In genomic region chr3:137275444-137275843, GRCm38 (mm10) we compare ENCODE assay signal across 13 mouse cellular contexts.
DNase-seq lines count a peak whose midpoint lies in the region; ATAC-seq and TF ChIP-seq lines count a peak whose summit lies in the region.
"Had no signal": no experiment of that assay in that cellular context is flagged by ENCODE, and none has a peak within 500 bp of the region (broad histone marks: within the 10 kb centered on the region; RNA-seq: fewer than 3 reads in every experiment).

No protein-coding gene starts in this region.

- no peak for ATAC-seq in heart, embryonic 13.5 days (ENCODE audit: extremely low read depth, insufficient number of reproducible peaks, low FRiP score, low TSS enrichment)
- no peak for ATAC-seq in heart, embryonic 11.5 days (replicated peaks; ENCODE audit: insufficient number of reproducible peaks, low FRiP score, low TSS enrichment)
- ATAC-seq in liver, postnatal 0 days, result no peak
- no peak for ATAC-seq in liver, embryonic 11.5 days (replicated peaks; ENCODE audit: low FRiP score)
- ATAC-seq: CD4-positive, CD25-positive, alpha-beta regulatory T cell, adult 4 months; forebrain, postnatal 0 days; inflammation-experienced regulatory T-cells, adult 6 months had no signal

- 62% methylated on average over 8 of the region's 8 CpGs for WGBS in heart, embryonic 13.5 days
- 63% methylated on average over 8 of the region's 8 CpGs for WGBS in heart, embryonic 11.5 days (ENCODE audit: insufficient replicate concordance)
- 57% methylated on average over 8 of the region's 8 CpGs for WGBS in liver, postnatal 0 days (ENCODE audit: insufficient replicate concordance)
- WGBS in liver, embryonic 11.5 days, result 66% methylated on average over 8 of the region's 8 CpGs

- no peaks in the 10 kb centered on the region for H3K36me3 ChIP-seq in heart, embryonic 13.5 days
- H3K36me3 ChIP-seq in heart, embryonic 11.5 days (ENCODE audit: control insufficient read depth, insufficient read depth, low read length), result no peaks in the 10 kb centered on the region
- H3K36me3 ChIP-seq in liver, postnatal 0 days (replicated peaks; ENCODE audit: insufficient read depth, low read length), result no peaks in the 10 kb centered on the region
- H3K36me3 ChIP-seq in liver, embryonic 11.5 days (ENCODE audit: control insufficient read depth, insufficient read depth, low read length), result no peaks in the 10 kb centered on the region

- TF ChIP-seq CTCF in liver, postnatal 0 days (IDR thresholded peaks at IDR 0.05; ENCODE audit: low read depth), result no peak

- no peaks in the 10 kb centered on the region for H3K4me1 ChIP-seq in heart, embryonic 13.5 days
- H3K4me1 ChIP-seq in heart, embryonic 11.5 days (ENCODE audit: control insufficient read depth, insufficient read depth, low read length), result no peaks in the 10 kb centered on the region
- H3K4me1 ChIP-seq in liver, postnatal 0 days (ENCODE audit: insufficient read depth), result no peaks in the 10 kb centered on the region
- H3K4me1 ChIP-seq in liver, embryonic 11.5 days (replicated peaks; ENCODE audit: control insufficient read depth, insufficient read depth, low read length), result no peaks in the 10 kb centered on the region

- H3K27ac ChIP-seq in heart, embryonic 13.5 days (replicated peaks), result no peak overlapping the region
- H3K27ac ChIP-seq in heart, embryonic 11.5 days (ENCODE audit: low read depth, low read length), result no peak overlapping the region
- no peak overlapping the region for H3K27ac ChIP-seq in liver, postnatal 0 days (ENCODE audit: low read depth)
- no peak overlapping the region for H3K27ac ChIP-seq in liver, embryonic 11.5 days (ENCODE audit: low read depth, low read length)

- no peak for TF ChIP-seq EP300 in liver, postnatal 0 days (IDR thresholded peaks at IDR 0.05; ENCODE audit: low read depth)

- no peak overlapping the region for H3K4me3 ChIP-seq in heart, embryonic 13.5 days
- no peak overlapping the region for H3K4me3 ChIP-seq in heart, embryonic 11.5 days (ENCODE audit: low read depth, low read length)
- no peak overlapping the region for H3K4me3 ChIP-seq in liver, postnatal 0 days (ENCODE audit: low read depth, low read length)
- H3K4me3 ChIP-seq in liver, embryonic 11.5 days (ENCODE audit: low read depth, low read length), result no peak overlapping the region

- no peak for DNase-seq in liver, postnatal 0 days
- no peak for DNase-seq in liver, embryonic 11.5 days (ENCODE audit: low spot score)
- DNase-seq in kidney, postnatal 36 days, result peak; percentile 33 to 43
- DNase-seq in lung, postnatal 4 days, result peak; percentile 25 to 42
- no peak for DNase-seq in neural tube, embryonic 10.5 days (ENCODE audit: extremely low spot score, low spot score)
- DNase-seq in c-Kit-positive CD71-positive TER-119-positive erythroid progenitor cells, embryonic 14.5 days (ENCODE audit: low spot score), result no peak
- DNase-seq: cerebellum, adult 18-20 months; forebrain, postnatal 0 days; spleen, adult 18-20 months had no signal

- H3K4me2 ChIP-seq in heart, embryonic 13.5 days, result peak overlapping the region; percentile 18
- no peak overlapping the region for H3K4me2 ChIP-seq in heart, embryonic 11.5 days
- H3K4me2 ChIP-seq in liver, postnatal 0 days (ENCODE audit: low read depth, low read length), result 0 out of 2 replicates have a peak overlapping the region, but pooled peaks have one; percentile 20
- H3K4me2 ChIP-seq in liver, embryonic 11.5 days, result no peak overlapping the region

- no peaks in the 10 kb centered on the region for H3K9me3 ChIP-seq in heart, embryonic 13.5 days
- no peaks in the 10 kb centered on the region for H3K9me3 ChIP-seq in heart, embryonic 11.5 days (replicated peaks; ENCODE audit: control insufficient read depth, low read length)
- H3K9me3 ChIP-seq in liver, postnatal 0 days (ENCODE audit: low read length), result no peaks in the 10 kb centered on the region
- H3K9me3 ChIP-seq in liver, embryonic 11.5 days (ENCODE audit: control insufficient read depth, low read length), result no peaks in the 10 kb centered on the region

- H3K9ac ChIP-seq in heart, embryonic 13.5 days, result no peak overlapping the region
- H3K9ac ChIP-seq in heart, embryonic 11.5 days (ENCODE audit: low read depth, low read length), result no peak overlapping the region
- no peak overlapping the region for H3K9ac ChIP-seq in liver, postnatal 0 days (replicated peaks)
- no peak overlapping the region for H3K9ac ChIP-seq in liver, embryonic 11.5 days (ENCODE audit: low read depth, low read length)
- H3K9ac ChIP-seq: forebrain, postnatal 0 days had no signal

- H3K27me3 ChIP-seq in heart, embryonic 13.5 days (replicated peaks), result no peaks in the 10 kb centered on the region
- no peaks in the 10 kb centered on the region for H3K27me3 ChIP-seq in heart, embryonic 11.5 days (ENCODE audit: control insufficient read depth, insufficient read depth, low read length)
- no peaks in the 10 kb centered on the region for H3K27me3 ChIP-seq in liver, postnatal 0 days (ENCODE audit: insufficient read depth, low read length)
- H3K27me3 ChIP-seq in liver, embryonic 11.5 days (replicated peaks; ENCODE audit: control insufficient read depth, insufficient read depth, low read length), result no peaks in the 10 kb centered on the region

Comparison
In these comparisons a context has a peak if more than half of its experiments do, and no peak if none do; other contexts are left out.
1. H3K4me2 ChIP-seq: peak in heart, embryonic 13.5 days (single experiment) and liver, postnatal 0 days (single experiment); none in heart, embryonic 11.5 days (single experiment) and liver, embryonic 11.5 days (single experiment).
2. DNase-seq: peak in kidney, postnatal 36 days (2 of 2) and lung, postnatal 4 days (2 of 2); none in liver, postnatal 0 days (single experiment), liver, embryonic 11.5 days (single experiment), neural tube, embryonic 10.5 days (single experiment) and c-Kit-positive CD71-positive TER-119-positive erythroid progenitor cells, embryonic 14.5 days (single experiment).